Mouse (Mus musculus) embryo, embryonic 9.5 days (tissue): Measurements from ENCODE around the gene Uhrf1bp1l.

Experiments
- DNase-seq: peaks from one replicate; pipeline ENCODE4 v3.0.0-alpha.2; 2017; ENCODE audit errors: extremely low spot score

Gene Uhrf1bp1l

GRCm38 (mm10) chr10:89838834-89839233, 94.0 kb downstream of the Uhrf1bp1l start:
- DNase-seq = no peak

- no peak for DNase-seq
Observed at GRCm38 (mm10) chr10:89850951-89851350, 106.2 kb downstream of the Uhrf1bp1l start.

- no peak for DNase-seq
Observed at GRCm38 (mm10) chr10:89855251-89855875, 110.6 kb downstream of the Uhrf1bp1l start.

- DNase-seq = no peak
Observed at GRCm38 (mm10) chr10:89856286-89856685, 111.5 kb downstream of the Uhrf1bp1l start.

- DNase-seq = no peak
Observed at GRCm38 (mm10) chr10:89868211-89868610, 123.4 kb downstream of the Uhrf1bp1l start.

- DNase-seq = no peak
Observed at GRCm38 (mm10) chr10:89868836-89869235, 124.0 kb downstream of the Uhrf1bp1l start.
